Mouse (Mus musculus) myocyte (in vitro differentiated cells): ENCODE data around the gene Rspo1. TPM values are rescaled to one million over a fixed set of nuclear protein-coding genes. Genes with fewer than 3 reads are reported as not detected.

ENCODE experiments used
- H3K27me3 ChIP-seq: one replicate; pipeline ENCODE4 v1.6.1; 2011; ENCODE audit not compliant: control insufficient read depth, insufficient read depth, insufficient read length
- H3K36me3 ChIP-seq: one replicate; pipeline ENCODE4 v1.6.1; 2011; ENCODE audit not compliant: control insufficient read depth, insufficient read depth
- H3K4me2 ChIP-seq: one replicate; pipeline ENCODE4 v1.6.1; 2011; ENCODE audit warnings: low read depth, control low read depth
- H3K4me3 ChIP-seq: one replicate; pipeline ENCODE4 v1.5.1; 2011; ENCODE audit warnings: mild to moderate bottlenecking, control low read depth, moderate library complexity
- H3K79me2 ChIP-seq: one replicate; pipeline ENCODE4 v1.6.1; 2011; ENCODE audit not compliant: control insufficient read depth, insufficient read depth
- H3ac ChIP-seq: one replicate; pipeline ENCODE4 v1.6.1; 2011; ENCODE audit not compliant: control insufficient read depth, insufficient read length
- CEBPB ChIP-seq: IDR thresholded peaks from 2 replicates; pipeline ENCODE4 v1.6.1; 2011; ENCODE audit warnings: mild to moderate bottlenecking, moderate library complexity; ENCODE audit not compliant: poor library complexity, insufficient read depth, severe bottlenecking
- E2F4 ChIP-seq: IDR thresholded peaks from one replicate; pipeline ENCODE4 v1.6.1; 2011; ENCODE audit warnings: mild to moderate bottlenecking, control low read depth, moderate library complexity; ENCODE audit not compliant: insufficient read depth
- MAX ChIP-seq: IDR thresholded peaks from one replicate; pipeline ENCODE4 v1.6.1; 2011; ENCODE audit warnings: low read depth, mild to moderate bottlenecking, control low read depth
- MYOD1 ChIP-seq, 3 experiments: IDR thresholded peaks; one replicate each; pipeline ENCODE4 v1.6.1; 2011; ENCODE audit warnings: control low read depth in 2 of 3, low read depth in 2 of 3, mild to moderate bottlenecking in 2 of 3, moderate library complexity in 1 of 3; ENCODE audit not compliant: insufficient read length in 2 of 3, control insufficient read depth in 1 of 3
- MYOG ChIP-seq, 3 experiments: IDR thresholded peaks; one replicate each; pipeline ENCODE4 v1.6.1; 2011; ENCODE audit warnings: control low read depth in 2 of 3, low read depth in 2 of 3, mild to moderate bottlenecking in 2 of 3; ENCODE audit not compliant: insufficient read length in 2 of 3, control insufficient read depth in 1 of 3, insufficient read depth in 1 of 3
- POLR2A ChIP-seq: IDR thresholded peaks from one replicate; pipeline ENCODE4 v1.6.1; 2011; ENCODE audit warnings: low read depth, mild to moderate bottlenecking, control low read depth, moderate library complexity; ENCODE audit not compliant: insufficient read length
- POLR2AphosphoS2 ChIP-seq: IDR thresholded peaks from one replicate; pipeline ENCODE4 v1.6.1; 2011; ENCODE audit warnings: low read depth, control low read depth; ENCODE audit not compliant: insufficient read length
- REST ChIP-seq: IDR thresholded peaks from one replicate; pipeline ENCODE4 v1.6.1; 2011; ENCODE audit warnings: mild to moderate bottlenecking, control low read depth, moderate library complexity; ENCODE audit not compliant: insufficient read depth, insufficient read length
- SRF ChIP-seq: IDR thresholded peaks from one replicate; pipeline ENCODE4 v1.6.1; 2011; ENCODE audit warnings: low read depth; ENCODE audit not compliant: control insufficient read depth, insufficient read length
- TCF12 ChIP-seq: IDR thresholded peaks from one replicate; pipeline ENCODE4 v1.6.1; 2011; ENCODE audit warnings: mild to moderate bottlenecking, control low read depth; ENCODE audit not compliant: poor library complexity, insufficient read depth, severe bottlenecking
- TCF3 ChIP-seq: IDR thresholded peaks from one replicate; pipeline ENCODE4 v1.6.1; 2011; ENCODE audit warnings: low read depth, control low read depth; ENCODE audit not compliant: insufficient read length
- USF1 ChIP-seq: IDR thresholded peaks from one replicate; pipeline ENCODE4 v1.6.1; 2011; ENCODE audit warnings: low read depth, mild to moderate bottlenecking, control low read depth, moderate library complexity
- polyA plus RNA-seq: library from polyadenylated mRNA; unstranded; fragments of >200 nt; fragmentation: generic; extraction: Trizol; gene quantifications from one replicate; pipeline ENCODE4 v1.2.1, GENCODE M21; 2012; ENCODE audit warnings: missing spikeins

The Rspo1 gene
- polyA plus RNA-seq, 1 experiment: 0.02 TPM

- no peak overlapping the region for H3K4me3 ChIP-seq
- peaks cover 83% of the 10 kb centered on the region for H3K27me3 ChIP-seq
- H3K36me3 ChIP-seq: no peaks in the 10 kb centered on the region
- H3K4me2 ChIP-seq: no peak overlapping the region
- TF ChIP-seq MYOD1 (IDR thresholded peaks at IDR 0.05; ENCODE audit: control insufficient read depth in 1 of 3, insufficient read length in 2 of 3, low read depth in 2 of 3) (no peak), POLR2A (no peak), CEBPB (no peak), SRF (no peak), POLR2AphosphoS2 (no peak), TCF12 (no peak)
- H3ac ChIP-seq: no peak overlapping the region
- no peaks in the 10 kb centered on the region for H3K79me2 ChIP-seq
Observed at GRCm38 (mm10) chr4:124964912-124965599, 21.2 kb upstream of the Rspo1 start.

DNA sequence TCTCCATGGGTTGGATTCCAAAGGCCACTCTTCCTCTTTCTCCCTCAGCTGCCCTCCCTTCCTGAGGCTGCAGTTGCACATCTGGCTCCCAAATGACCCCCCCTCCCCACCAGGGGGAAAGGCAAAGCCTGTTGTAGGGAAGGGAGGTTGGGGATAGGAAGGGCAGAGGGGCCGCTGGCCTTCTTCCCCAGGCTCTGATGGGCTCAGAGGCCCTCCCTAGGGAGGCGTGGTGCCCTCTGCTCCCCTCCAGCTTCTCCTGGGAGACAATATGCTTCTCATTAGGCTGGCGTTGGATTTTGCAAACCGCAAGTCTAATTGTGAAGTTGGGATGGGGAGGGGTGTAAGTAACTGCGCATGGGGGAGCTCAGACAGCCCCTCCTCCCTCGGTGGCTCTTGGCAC is 17.5 kb upstream of the Rspo1 start:
- peaks cover 86% of the 10 kb centered on the region for H3K27me3 ChIP-seq
- H3K4me2 ChIP-seq: no peak overlapping the region
- no peak for TF ChIP-seq MYOG (IDR thresholded peaks at IDR 0.05; ENCODE audit: control insufficient read depth in 1 of 3, insufficient read depth in 1 of 3, insufficient read length in 2 of 3, low read depth in 2 of 3)
- TF ChIP-seq POLR2AphosphoS2: no peak
- TF ChIP-seq TCF3: no peak
- TF ChIP-seq POLR2A: no peak
- no peak for TF ChIP-seq SRF
- TF ChIP-seq REST: no peak
- no peak for TF ChIP-seq MYOD1 (IDR thresholded peaks at IDR 0.05; ENCODE audit: control insufficient read depth in 1 of 3, insufficient read length in 2 of 3, low read depth in 2 of 3)
- no peak for TF ChIP-seq E2F4
- TF ChIP-seq USF1: no peak
- TF ChIP-seq TCF12: no peak
- TF ChIP-seq CEBPB: no peak
- no peak for TF ChIP-seq MAX
- no peak overlapping the region for H3K4me3 ChIP-seq
- H3K79me2 ChIP-seq: no peaks in the 10 kb centered on the region
- no peak overlapping the region for H3ac ChIP-seq
- H3K36me3 ChIP-seq: no peaks in the 10 kb centered on the region

DNA sequence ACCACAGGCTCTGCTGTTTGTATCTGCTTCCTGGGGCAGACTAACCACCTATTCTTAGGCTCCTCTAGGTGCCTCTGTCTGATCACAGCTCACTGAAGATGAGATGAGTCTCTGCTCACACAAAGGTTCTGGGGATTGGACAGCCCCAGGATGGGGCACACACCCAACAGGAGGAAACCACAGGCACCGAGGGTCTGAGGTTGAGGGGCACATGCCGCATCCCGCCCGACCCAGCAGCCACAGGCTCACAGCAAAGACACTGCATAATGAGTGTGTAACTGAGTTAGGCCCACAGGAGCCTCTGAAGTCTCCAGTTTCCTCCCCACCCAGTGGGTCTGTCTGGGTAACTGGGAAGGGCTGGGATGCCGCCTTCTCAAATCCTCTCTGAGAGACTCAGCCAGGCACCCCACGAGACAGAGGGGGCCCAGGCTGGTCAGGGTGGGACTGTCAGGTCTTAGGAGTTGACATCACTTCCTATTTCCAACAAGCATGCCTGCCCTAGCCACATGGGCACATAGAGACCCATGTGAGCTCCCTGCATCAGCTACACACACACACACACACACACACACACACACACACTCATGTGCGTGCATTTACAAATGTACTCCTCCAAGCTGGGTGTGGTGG is 16.9 kb upstream of the Rspo1 start:
- TF ChIP-seq TCF3 (no peak), POLR2AphosphoS2 (no peak), TCF12 (no peak), E2F4 (no peak), MYOD1 (IDR thresholded peaks at IDR 0.05; ENCODE audit: control insufficient read depth in 1 of 3, insufficient read length in 2 of 3, low read depth in 2 of 3) (no peak), POLR2A (no peak), CEBPB (no peak), USF1 (no peak), MYOG (IDR thresholded peaks at IDR 0.05; ENCODE audit: control insufficient read depth in 1 of 3, insufficient read depth in 1 of 3, insufficient read length in 2 of 3, low read depth in 2 of 3) (no peak), SRF (no peak), MAX (no peak), REST (no peak)
- Histone ChIP-seq H3K4me2 (no peak overlapping the region), H3K4me3 (no peak overlapping the region), H3K79me2 (no peaks in the 10 kb centered on the region), H3ac (no peak overlapping the region), H3K27me3 (peaks cover 86% of the 10 kb centered on the region), H3K36me3 (no peaks in the 10 kb centered on the region)

DNA sequence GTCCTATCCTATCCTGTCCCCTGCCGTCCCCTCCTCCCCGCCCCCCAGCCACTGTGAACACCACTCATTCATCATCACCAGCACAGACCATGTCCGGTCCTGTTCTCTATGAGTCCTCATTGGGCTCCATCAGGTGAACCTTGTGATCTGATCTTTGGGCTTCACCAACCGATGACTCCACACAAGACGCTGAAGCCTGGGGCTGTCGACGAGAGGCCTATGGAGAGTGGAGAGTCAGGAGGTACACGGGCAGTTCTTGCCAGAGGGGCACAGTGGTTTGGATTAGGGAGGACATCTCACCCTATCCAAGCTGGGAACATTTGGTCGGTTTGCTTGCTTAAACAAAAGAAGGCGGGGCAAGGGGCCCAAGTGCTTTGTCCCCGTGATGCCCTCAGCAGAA is 16.0 kb upstream of the Rspo1 start:
- Histone ChIP-seq H3ac (no peak overlapping the region), H3K27me3 (peaks cover 86% of the 10 kb centered on the region), H3K4me3 (no peak overlapping the region), H3K79me2 (no peaks in the 10 kb centered on the region), H3K4me2 (no peak overlapping the region), H3K36me3 (no peaks in the 10 kb centered on the region)
- TF ChIP-seq TCF3: no peak
- no peak for TF ChIP-seq MAX
- no peak for TF ChIP-seq E2F4
- TF ChIP-seq CEBPB: no peak
- TF ChIP-seq MYOG (IDR thresholded peaks at IDR 0.05; ENCODE audit: control insufficient read depth in 1 of 3, insufficient read depth in 1 of 3, insufficient read length in 2 of 3, low read depth in 2 of 3): no peak
- no peak for TF ChIP-seq USF1
- TF ChIP-seq SRF: no peak
- TF ChIP-seq REST: no peak
- TF ChIP-seq TCF12: no peak
- TF ChIP-seq MYOD1 (IDR thresholded peaks at IDR 0.05; ENCODE audit: control insufficient read depth in 1 of 3, insufficient read length in 2 of 3, low read depth in 2 of 3): no peak
- TF ChIP-seq POLR2AphosphoS2: no peak
- no peak for TF ChIP-seq POLR2A
